Mouse (Mus musculus) hindbrain, embryonic 11.5 days (tissue): Measurements from ENCODE around the gene Lhfpl2. TPM values are rescaled to one million over a fixed set of nuclear protein-coding genes. Genes with fewer than 3 reads are reported as not detected.

Experiments
- ATAC-seq: fragments of 200-750 bp; cut with Nextera tagmentation; 2 replicates; pipeline ENCODE4 v1.8.0; 2017; ENCODE audit warnings: mild to moderate bottlenecking, moderate TSS enrichment, moderate library complexity; ENCODE audit not compliant: low FRiP score
- DNase-seq: peaks from one replicate; pipeline ENCODE4 v3.0.0-alpha.2; 2015; ENCODE audit warnings: low spot score
- H3K27ac ChIP-seq: fragments of 300-500 bp; sonication (generic); 2 replicates; pipeline ENCODE4 v1.5.1; 2014; ENCODE audit warnings: mild to moderate bottlenecking, low read depth, low read length
- H3K27me3 ChIP-seq: fragments of 300-500 bp; sonication (generic); 2 replicates; pipeline ENCODE4 v1.6.1; 2014; ENCODE audit warnings: mild to moderate bottlenecking, low read length, moderate library complexity, mixed read lengths; ENCODE audit not compliant: control insufficient read depth, insufficient read depth
- H3K36me3 ChIP-seq: fragments of 300-500 bp; sonication (generic); 2 replicates; pipeline ENCODE4 v1.6.1; 2014; ENCODE audit warnings: mild to moderate bottlenecking, low read length, moderate library complexity, mixed read lengths; ENCODE audit not compliant: control insufficient read depth, insufficient read depth
- H3K4me1 ChIP-seq: fragments of 300-500 bp; sonication (generic); replicated peaks from 2 replicates; pipeline ENCODE4 v1.6.1; 2014; ENCODE audit warnings: low read length, mixed read lengths; ENCODE audit not compliant: control insufficient read depth, insufficient read depth
- H3K4me2 ChIP-seq: fragments of 300-500 bp; sonication (generic); replicated peaks from 2 replicates; pipeline ENCODE4 v1.6.1; 2014; ENCODE audit warnings: mild to moderate bottlenecking, low read depth, low read length
- H3K4me3 ChIP-seq: fragments of 300-500 bp; sonication (generic); 2 replicates; pipeline ENCODE4 v1.5.1; 2014; ENCODE audit warnings: low read depth, low read length
- H3K9ac ChIP-seq: fragments of 300-500 bp; sonication (generic); 2 replicates; pipeline ENCODE4 v1.6.1; 2014; ENCODE audit warnings: low read depth, low read length
- H3K9me3 ChIP-seq: fragments of 300-500 bp; sonication (generic); 2 replicates; pipeline ENCODE4 v1.6.1; 2016; ENCODE audit warnings: low read length; ENCODE audit not compliant: control insufficient read depth
- WGBS: fragments of 180-500 bp; shearing (Covaris S2); extraction: QIAGEN DNeasy Blood & Tissue Kit; methylation state at CpG from one replicate; pipeline ENCODE4 v1.1.7; 2014; 5-methylcytosine and 5-hydroxymethylcytosine counted together
- polyA plus RNA-seq: library from polyadenylated mRNA; unstranded; fragments of >200 nt; fragmentation: Nextera tagmentation; extraction: Ambion mirVana; gene quantifications from 2 replicates; pipeline ENCODE4 v1.2.1, GENCODE M21; 2014

Gene Lhfpl2
- polyA plus RNA-seq, 1 experiment from 2014 or later, result 16.6 TPM

DNA sequence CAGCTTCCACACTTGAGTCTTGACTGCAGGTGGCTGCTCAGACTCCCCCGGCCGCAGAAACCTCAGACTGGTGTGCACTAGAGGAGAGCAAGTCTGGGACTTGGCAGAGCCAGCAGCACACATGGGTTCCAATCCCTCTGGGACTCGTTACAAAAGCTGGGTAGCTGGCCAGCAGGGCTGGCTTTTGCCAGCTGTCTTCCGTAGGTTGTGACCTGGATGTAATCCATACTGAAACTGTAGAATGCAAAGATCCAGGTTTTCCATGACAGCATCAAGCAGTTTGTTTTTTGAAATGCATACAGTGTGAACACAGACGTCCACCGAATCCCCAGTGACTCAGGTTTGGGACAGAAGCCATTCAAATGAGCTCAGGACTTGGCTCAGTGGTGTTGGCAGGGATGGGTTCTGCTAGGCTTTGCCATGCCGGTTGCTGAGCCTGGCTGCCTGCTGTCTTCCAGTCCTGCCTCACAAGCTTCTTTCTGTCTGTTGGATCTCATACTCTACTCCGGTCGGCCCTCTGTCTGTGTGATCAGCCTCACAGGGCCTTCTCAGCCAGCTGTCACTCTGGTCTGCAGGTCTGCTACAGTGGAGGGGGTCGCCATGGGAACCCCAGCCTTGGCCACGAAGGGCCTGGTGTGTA, 120.9 kb downstream of the Lhfpl2 start:
- H3K4me1 ChIP-seq, result peaks cover 2% of the 10 kb centered on the region
- WGBS, result 72% methylated on average over 11 of the region's 11 CpGs
- no peak for DNase-seq
- H3K27me3 ChIP-seq, result peaks cover 11% of the 10 kb centered on the region; the same call in 1 of the 2 replicates
- no peaks in the 10 kb centered on the region for H3K36me3 ChIP-seq
- H3K27ac ChIP-seq, result no peak overlapping the region
- ATAC-seq, result peak; percentile 41; the same call in 1 of the 2 replicates
- H3K9ac ChIP-seq, result no peak overlapping the region
- H3K4me3 ChIP-seq, result no peak overlapping the region
- no peaks in the 10 kb centered on the region for H3K9me3 ChIP-seq
- no peak overlapping the region for H3K4me2 ChIP-seq

DNA sequence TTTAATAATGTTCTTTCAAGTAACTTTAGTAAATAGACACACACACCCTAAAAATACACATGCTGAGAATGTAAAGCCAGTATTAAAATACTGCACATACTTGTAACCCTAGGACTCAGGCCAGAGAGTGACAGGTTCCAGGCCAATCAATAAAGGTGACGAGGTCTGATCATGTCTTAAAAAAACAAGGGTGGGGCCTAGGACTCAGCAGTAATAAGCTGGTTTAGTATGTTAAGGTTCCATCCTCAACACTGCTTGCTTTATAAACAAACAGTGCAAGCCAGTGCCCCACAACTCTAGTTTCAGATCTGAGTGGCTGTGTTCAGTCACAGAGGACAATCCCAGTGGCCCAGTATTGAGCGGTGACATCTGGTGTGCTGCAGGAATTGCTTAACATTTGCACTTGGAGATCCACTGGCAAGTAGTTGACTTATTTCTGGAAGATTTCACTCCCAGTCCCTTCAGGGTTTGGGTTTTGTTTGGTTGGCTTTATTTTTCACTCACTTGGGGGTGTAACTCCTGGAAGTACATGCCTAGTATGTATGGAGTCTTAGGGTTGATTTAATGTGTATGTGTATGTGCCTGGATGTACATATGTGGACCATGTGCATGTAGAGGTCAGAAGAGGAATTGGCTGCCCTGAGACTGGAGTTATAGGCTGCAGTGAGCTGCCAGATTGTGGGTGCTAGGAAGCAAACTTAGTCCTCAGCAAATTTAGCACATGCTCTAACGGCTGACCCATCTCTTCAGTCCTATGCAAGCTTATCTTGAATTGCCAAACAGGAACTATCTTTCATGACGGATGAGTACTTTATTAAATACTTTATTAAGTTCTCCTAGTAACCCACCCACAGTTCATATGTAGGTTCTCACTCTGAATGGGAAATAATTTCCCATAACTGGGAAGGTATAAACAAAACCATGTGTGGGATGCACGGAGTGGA, 123.2 kb downstream of the Lhfpl2 start:
- 90% methylated on average over 5 of the region's 5 CpGs for WGBS
- no peak overlapping the region for H3K4me3 ChIP-seq
- no peaks in the 10 kb centered on the region for H3K9me3 ChIP-seq
- no peak overlapping the region for H3K9ac ChIP-seq
- H3K4me2 ChIP-seq, result no peak overlapping the region
- peaks cover 2% of the 10 kb centered on the region; the same call in 1 of the 2 replicates for H3K4me1 ChIP-seq
- ATAC-seq, result no peak
- no peaks in the 10 kb centered on the region for H3K36me3 ChIP-seq
- H3K27ac ChIP-seq, result no peak overlapping the region
- no peak for DNase-seq
- H3K27me3 ChIP-seq, result no peaks in the 10 kb centered on the region

DNA sequence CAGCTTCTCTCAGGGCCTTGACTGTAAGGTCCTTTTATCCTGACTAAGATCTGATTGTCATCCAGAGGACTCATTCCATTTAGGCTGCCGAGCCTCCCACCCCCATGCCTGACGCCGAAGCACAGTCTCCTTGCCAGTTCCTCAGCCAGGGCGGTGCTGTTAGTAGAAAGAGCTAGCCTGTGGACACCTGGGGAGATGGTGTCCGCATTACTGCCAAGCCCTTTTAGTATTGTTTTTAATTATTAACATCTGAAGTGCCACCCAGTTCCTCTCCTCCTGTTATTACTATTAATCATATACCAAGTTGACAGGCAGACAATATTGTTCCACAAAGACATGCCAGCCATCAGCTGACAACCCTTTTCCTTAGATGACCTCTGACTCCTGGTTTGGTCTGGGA, 124.4 kb downstream of the Lhfpl2 start:
- 72% methylated on average over 5 of the region's 5 CpGs for WGBS
- Histone ChIP-seq H3K9me3 (no peaks in the 10 kb centered on the region), H3K4me2 (no peak overlapping the region), H3K4me3 (no peak overlapping the region), H3K4me1 (peaks cover 2% of the 10 kb centered on the region; the same call in 1 of the 2 replicates), H3K27me3 (no peaks in the 10 kb centered on the region), H3K36me3 (no peaks in the 10 kb centered on the region), H3K9ac (no peak overlapping the region), H3K27ac (no peak overlapping the region)
- DNase-seq (no peak), ATAC-seq (no peak)

DNA sequence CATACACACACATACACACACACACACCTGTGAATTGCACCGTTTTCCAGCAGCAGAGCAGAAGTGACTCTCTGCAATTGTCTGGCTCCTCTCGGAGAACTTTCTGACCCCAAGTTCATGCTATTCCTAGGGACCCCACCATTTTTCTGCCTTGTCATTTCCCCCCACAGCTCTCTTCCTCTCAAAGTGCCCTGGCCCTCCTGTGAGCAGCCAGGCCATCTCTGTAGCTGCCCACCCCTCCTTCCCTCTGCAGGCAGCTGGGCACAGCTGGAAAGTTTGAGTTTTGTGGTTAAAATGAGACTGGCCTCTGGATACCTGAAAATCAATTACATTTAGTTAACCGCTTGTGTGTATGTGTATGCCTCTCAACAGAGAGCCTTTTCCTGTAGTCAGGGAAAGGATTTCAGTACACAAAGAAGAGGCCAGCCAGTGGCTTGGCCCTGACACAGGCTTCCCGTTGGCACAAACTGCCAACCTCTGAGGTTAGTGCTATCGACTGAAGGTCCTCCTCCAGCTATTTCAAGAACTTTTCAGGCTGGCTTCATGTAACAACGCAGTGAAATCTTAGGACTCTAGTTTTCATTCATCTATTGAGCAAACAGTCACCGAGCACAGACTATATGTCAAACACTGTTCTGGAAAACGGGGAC, 125.9 kb downstream of the Lhfpl2 start:
- no peaks in the 10 kb centered on the region for H3K27me3 ChIP-seq

DNA sequence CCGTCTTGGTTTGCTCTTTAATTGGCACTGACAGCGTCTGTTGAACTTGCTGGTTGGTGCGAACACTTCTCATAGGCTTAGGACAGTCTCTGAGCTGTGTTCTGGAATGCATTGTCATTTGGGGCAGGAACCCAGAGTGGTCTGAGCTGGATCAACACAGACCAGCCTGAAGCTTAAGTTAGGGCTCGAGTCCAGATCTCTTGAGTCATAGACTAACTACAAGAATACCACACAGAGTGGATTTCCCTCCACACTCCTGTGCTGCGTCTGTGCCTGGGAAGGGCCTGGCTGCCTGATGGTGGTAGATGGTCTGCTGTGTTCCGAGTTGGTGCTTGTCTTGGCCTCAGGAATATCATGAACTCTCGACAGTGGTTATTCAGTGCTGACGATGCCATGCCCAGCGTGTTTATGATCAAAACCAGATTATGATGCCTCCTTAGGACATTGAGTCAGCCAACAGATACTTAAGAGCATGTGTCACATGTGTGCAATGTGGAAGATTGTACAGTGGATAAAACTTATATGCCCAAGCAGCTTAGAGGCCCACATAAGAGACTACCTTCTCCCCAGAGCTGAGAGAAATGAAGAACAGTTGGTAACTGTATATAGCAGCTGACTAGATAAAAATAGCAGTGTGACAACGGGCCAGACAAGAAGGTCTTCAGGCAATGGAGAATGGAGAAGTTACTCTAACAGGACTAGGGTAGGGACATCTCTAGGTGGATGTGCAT, 127.3 kb downstream of the Lhfpl2 start:
- Histone ChIP-seq H3K4me3 (no peak overlapping the region), H3K36me3 (no peaks in the 10 kb centered on the region), H3K27me3 (no peaks in the 10 kb centered on the region), H3K27ac (no peak overlapping the region), H3K4me2 (no peak overlapping the region), H3K4me1 (no peaks in the 10 kb centered on the region), H3K9ac (no peak overlapping the region), H3K9me3 (no peaks in the 10 kb centered on the region)
- ATAC-seq (no peak), DNase-seq (no peak)
- WGBS, result 90% methylated on average over 10 of the region's 10 CpGs

More for the DNA sequence above, 125.9 kb downstream of the Lhfpl2 start:
- H3K27ac ChIP-seq, result no peak overlapping the region
- no peaks in the 10 kb centered on the region for H3K9me3 ChIP-seq
- WGBS, result 85% methylated on average over 8 of the region's 8 CpGs
- H3K4me3 ChIP-seq, result no peak overlapping the region
- no peak for ATAC-seq
- H3K4me1 ChIP-seq, result peaks cover 2% of the 10 kb centered on the region; the same call in 1 of the 2 replicates
- H3K36me3 ChIP-seq, result no peaks in the 10 kb centered on the region
- DNase-seq, result no peak
- H3K4me2 ChIP-seq, result no peak overlapping the region
- H3K9ac ChIP-seq, result no peak overlapping the region

DNA sequence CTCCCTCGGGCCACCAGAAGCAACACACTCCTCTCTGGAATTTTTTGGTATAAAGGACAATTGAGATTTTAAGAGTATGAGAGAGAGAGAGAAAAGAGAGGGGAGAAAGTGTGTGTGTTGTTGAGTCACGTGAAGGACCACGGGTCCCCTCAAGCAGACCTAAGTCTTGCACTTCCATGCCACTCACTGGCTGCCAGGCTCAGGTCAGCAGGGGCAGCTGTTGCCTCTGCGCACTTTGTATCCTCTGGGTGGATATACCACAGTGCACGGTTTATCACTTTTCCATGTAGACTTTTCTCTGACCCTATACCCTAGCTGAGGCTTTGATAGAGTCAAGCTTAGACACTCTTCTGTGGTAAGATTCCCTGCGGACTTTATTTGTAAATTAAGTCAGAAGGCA, 128.0 kb downstream of the Lhfpl2 start:
- no peak for DNase-seq
- no peak overlapping the region for H3K4me3 ChIP-seq
- no peak overlapping the region for H3K27ac ChIP-seq
- no peak overlapping the region for H3K4me2 ChIP-seq
- no peak overlapping the region for H3K9ac ChIP-seq
- H3K36me3 ChIP-seq, result no peaks in the 10 kb centered on the region
- no peaks in the 10 kb centered on the region for H3K27me3 ChIP-seq
- no peaks in the 10 kb centered on the region for H3K4me1 ChIP-seq
- H3K9me3 ChIP-seq, result no peaks in the 10 kb centered on the region
- ATAC-seq, result no peak
- WGBS, result 90% methylated on average over 5 of the region's 6 CpGs

DNA sequence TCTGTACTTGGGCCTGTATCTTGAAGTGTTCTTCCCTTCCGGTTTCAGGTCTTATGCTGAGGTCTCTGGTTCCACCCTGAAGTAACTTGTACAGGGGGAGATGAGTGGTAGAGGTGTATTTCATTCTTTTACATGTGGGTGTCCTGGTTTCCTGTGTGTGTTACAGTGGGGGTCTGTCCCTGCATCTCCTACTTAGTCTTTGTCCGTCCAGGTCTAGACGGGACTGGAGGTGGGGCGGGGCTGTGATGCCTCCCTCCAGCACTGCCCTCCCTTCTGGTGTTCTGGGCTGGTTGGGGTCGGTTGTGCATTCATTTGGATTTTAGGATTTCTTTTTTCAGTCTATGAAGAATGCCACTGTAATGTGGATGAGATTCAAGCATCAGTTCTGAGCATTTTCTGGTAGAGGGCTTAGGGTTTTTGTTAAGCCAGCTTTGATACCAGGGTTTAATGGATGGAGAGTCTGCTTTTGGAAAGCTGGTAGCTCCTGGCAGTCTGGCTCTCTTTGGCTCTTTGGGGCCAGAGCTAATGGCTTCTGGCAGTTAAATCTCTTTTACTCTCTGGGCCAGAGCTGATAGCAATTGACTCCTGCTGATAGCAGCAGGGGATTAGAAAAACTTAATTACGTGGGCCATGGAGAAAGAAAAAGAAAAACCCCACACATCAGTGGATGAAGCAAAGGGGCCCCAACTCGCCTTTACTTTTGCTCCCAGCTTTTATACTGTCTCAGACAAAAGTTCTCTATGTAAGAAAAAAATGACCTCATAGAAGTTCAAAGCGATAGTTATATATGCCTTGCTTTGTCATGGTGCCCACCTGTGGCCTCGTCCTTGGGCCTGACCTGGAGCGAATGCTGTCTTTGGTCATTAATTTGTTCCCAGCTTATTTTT, 130.8 kb downstream of the Lhfpl2 start:
- Histone ChIP-seq H3K4me2 (no peak overlapping the region), H3K27ac (no peak overlapping the region), H3K36me3 (no peaks in the 10 kb centered on the region), H3K4me3 (no peak overlapping the region), H3K9me3 (no peaks in the 10 kb centered on the region), H3K4me1 (no peaks in the 10 kb centered on the region), H3K27me3 (no peaks in the 10 kb centered on the region), H3K9ac (no peak overlapping the region)
- no peak for DNase-seq
- ATAC-seq, result no peak
- 46% methylated on average over 10 of the region's 10 CpGs for WGBS
